Mouse (Mus musculus) spleen, adult 2 months (tissue): ENCODE measurements around the gene Slc12a7. TPM values are rescaled to one million over a fixed set of nuclear protein-coding genes. Genes with fewer than 3 reads are reported as not detected.

Experiments used
- DNase-seq, 2 experiments: peaks; one replicate each; pipeline versions ENCODE4 v3.0.0 to v3.0.0-alpha.2; 2012 to 2021; ENCODE audit warnings: low spot score in 2 of 2, low read depth in 1 of 2
- H3K27ac ChIP-seq: fragments of 200-500 bp; 2 replicates; pipeline ENCODE4 v1.5.1; 2012; ENCODE audit warnings: low read length, inconsistent platforms; ENCODE audit not compliant: insufficient read depth
- H3K27me3 ChIP-seq: fragments of 200-500 bp; 2 replicates; pipeline ENCODE4 v1.6.1; 2012; ENCODE audit warnings: mild to moderate bottlenecking, moderate library complexity, low read length, inconsistent platforms; ENCODE audit not compliant: control insufficient read depth, insufficient read depth
- H3K36me3 ChIP-seq: fragments of 200-500 bp; 2 replicates; pipeline ENCODE4 v1.6.1; 2012; ENCODE audit warnings: mild to moderate bottlenecking, low read length, inconsistent platforms; ENCODE audit not compliant: control insufficient read depth, insufficient read depth
- H3K4me1 ChIP-seq: fragments of 200-500 bp; 2 replicates; pipeline ENCODE4 v1.6.1; 2011; ENCODE audit warnings: inconsistent platforms; ENCODE audit not compliant: control insufficient read depth, insufficient read depth, insufficient read length
- H3K4me3 ChIP-seq: fragments of 200-500 bp; 2 replicates; pipeline ENCODE4 v1.5.1; 2011; ENCODE audit warnings: mild to moderate bottlenecking, inconsistent platforms; ENCODE audit not compliant: insufficient read depth, insufficient read length; ENCODE audit errors: extremely low read depth
- CTCF ChIP-seq: fragments of 200-500 bp; IDR thresholded peaks from 2 replicates; pipeline ENCODE4 v1.5.1; 2011; ENCODE audit warnings: mild to moderate bottlenecking, inconsistent platforms; ENCODE audit not compliant: insufficient read depth, insufficient read length, insufficient replicate concordance; ENCODE audit errors: extremely low read depth
- POLR2A ChIP-seq: fragments of 200-500 bp; IDR thresholded peaks from 2 replicates; pipeline ENCODE4 v1.6.1; 2011; ENCODE audit warnings: low read depth, low read length, inconsistent platforms
- WGBS: fragments of 180-500 bp; shearing (Covaris S2); methylation state at CpG from one replicate; pipeline ENCODE4 v1.1.7; 2018; 5-methylcytosine and 5-hydroxymethylcytosine counted together
- polyA plus RNA-seq: library from polyadenylated mRNA; depleted of rRNA; stranded (reverse); fragments of >200 nt; gene quantifications from 2 replicates; pipeline ENCODE4 v1.2.3, GENCODE M21; 2012

Gene Slc12a7
- polyA plus RNA-seq, 1 experiment, result 56.2 TPM

DNA sequence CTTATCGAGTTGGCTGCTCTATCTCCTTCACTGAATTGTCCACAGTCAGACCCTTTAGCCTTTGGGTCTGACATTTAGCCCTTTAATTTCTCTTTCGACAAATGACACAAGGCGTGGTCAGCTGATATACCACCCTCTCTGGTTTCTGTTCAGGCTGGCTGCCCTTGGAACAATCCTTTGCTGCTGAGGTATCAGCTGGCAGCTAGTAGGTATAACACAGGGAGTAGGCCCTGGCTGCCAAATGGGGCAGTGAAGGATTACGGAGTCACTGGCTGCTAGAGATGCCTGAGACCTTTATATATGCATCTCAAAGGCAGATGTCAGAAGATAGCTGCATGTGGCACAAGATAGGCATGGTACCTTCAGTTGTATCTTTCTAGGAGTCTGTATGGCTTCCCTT lies 42.9 kb downstream of the Slc12a7 start:
- H3K4me3 ChIP-seq, result no peak overlapping the region
- no peak for DNase-seq
- TF ChIP-seq POLR2A, result no peak
- TF ChIP-seq CTCF, result no peak
- H3K36me3 ChIP-seq, result no peaks in the 10 kb centered on the region
- H3K27ac ChIP-seq, result no peak overlapping the region
- H3K27me3 ChIP-seq, result no peaks in the 10 kb centered on the region
- H3K4me1 ChIP-seq, result peaks cover 6% of the 10 kb centered on the region; the same call in 1 of the 2 replicates
- WGBS, result 86% methylated on average over 4 of the region's 4 CpGs

DNA sequence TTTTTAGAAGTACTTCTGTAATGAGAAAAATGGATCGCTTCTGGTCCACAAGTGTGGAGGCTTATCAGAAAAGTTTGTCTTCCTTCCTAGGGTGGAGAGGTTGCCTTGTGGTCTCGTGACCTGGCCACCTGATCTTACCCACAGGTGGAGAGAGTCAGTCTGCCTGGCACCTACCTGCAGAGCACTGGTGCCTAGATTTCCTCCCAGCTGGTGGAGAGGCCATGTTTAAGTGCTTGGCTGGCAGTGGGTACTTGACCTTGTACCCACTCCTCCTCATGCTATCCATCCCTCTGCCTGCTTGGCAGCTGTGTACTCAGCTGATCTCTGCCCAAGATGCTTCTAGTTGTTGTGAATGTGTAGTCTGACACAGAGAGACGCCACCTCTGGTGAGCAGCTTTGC lies 44.7 kb downstream of the Slc12a7 start:
- Histone ChIP-seq H3K36me3 (no peaks in the 10 kb centered on the region), H3K27me3 (no peaks in the 10 kb centered on the region), H3K4me3 (no peak overlapping the region), H3K4me1 (peaks cover 6% of the 10 kb centered on the region; the same call in 1 of the 2 replicates), H3K27ac (no peak overlapping the region)
- no peak for DNase-seq
- 85% methylated on average over 3 of the region's 3 CpGs for WGBS
- TF ChIP-seq POLR2A, result no peak
- no peak for TF ChIP-seq CTCF

DNA sequence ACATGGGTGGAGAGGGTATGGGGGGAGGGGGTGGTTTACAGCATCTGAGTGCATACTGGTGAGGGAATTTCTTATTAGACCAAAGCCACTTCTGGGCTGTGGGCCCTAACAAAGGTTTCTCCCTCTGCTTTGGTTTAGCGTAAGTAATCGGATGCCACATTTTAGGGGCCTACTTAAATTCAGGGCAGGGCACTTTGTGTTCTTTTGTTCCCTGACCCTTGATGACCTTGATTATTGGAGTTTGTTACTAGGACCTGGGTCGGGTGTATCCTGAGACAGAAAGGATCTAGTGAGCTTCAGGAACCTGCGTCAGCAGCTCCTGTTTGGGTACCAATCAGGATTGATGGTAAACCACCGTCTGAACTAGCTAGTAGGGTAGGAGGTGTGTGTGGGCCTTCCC lies 49.6 kb downstream of the Slc12a7 start:
- 86% methylated on average over 5 of the region's 5 CpGs for WGBS
- no peak overlapping the region for H3K4me3 ChIP-seq
- no peak for DNase-seq

DNA sequence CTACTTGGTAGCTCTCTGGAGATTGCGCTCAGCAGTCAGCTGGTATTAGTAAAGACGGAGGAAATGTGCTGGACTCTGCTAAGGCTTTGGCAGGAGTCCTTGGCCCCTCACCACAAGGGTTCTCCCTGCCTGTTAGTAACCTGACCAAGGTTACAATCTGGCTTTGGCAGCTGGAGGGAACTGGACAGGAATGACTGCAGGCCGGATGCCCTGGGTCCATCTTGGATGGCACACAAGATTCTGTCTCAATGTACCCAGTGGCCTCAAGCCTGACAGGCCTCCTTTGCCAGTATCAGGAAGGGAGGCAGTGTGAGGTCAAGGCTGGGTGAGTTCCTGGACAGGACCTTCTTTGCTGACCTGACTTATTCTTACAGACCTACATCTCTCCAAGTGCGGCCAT lies 59.3 kb downstream of the Slc12a7 start:
- Histone ChIP-seq H3K4me1 (no peaks in the 10 kb centered on the region), H3K36me3 (peaks cover 6% of the 10 kb centered on the region), H3K27ac (no peak overlapping the region), H3K4me3 (no peak overlapping the region), H3K27me3 (no peaks in the 10 kb centered on the region)
- no peak for DNase-seq
- 97% methylated on average over 4 of the region's 4 CpGs for whole genome bisulfite sequencing
- TF ChIP-seq CTCF (no peak), POLR2A (no peak)

More for the DNA sequence above, 49.6 kb downstream of the Slc12a7 start:
- H3K4me1 ChIP-seq, result no peaks in the 10 kb centered on the region
- H3K36me3 ChIP-seq, result peaks cover 7% of the 10 kb centered on the region; the same call in 1 of the 2 replicates
- H3K27ac ChIP-seq, result no peak overlapping the region
- TF ChIP-seq POLR2A (no peak), CTCF (no peak)
- H3K27me3 ChIP-seq, result no peaks in the 10 kb centered on the region

DNA sequence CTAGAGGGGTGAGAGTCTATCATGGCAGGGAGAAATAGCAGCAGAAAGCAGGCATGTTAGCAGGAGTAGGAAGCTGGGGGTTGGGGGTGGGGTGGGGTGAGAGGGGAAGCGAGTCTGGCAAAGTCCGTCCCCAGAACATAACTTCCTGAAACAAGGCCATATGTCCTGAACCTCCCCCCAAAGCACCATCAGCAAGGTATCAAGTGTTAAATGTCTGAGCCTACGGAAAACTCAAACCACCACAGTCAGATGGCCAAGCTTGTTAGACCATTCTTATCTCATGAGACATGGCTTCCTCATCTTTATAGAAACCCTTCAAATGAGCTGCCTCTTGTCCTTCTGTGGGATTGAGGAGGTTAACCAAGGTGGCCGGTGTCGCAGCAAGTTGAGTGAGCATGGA lies 60.3 kb downstream of the Slc12a7 start:
- H3K27ac ChIP-seq, result no peak overlapping the region
- H3K36me3 ChIP-seq, result peaks cover 8% of the 10 kb centered on the region
- WGBS, result 87% methylated on average over 5 of the region's 5 CpGs

DNA sequence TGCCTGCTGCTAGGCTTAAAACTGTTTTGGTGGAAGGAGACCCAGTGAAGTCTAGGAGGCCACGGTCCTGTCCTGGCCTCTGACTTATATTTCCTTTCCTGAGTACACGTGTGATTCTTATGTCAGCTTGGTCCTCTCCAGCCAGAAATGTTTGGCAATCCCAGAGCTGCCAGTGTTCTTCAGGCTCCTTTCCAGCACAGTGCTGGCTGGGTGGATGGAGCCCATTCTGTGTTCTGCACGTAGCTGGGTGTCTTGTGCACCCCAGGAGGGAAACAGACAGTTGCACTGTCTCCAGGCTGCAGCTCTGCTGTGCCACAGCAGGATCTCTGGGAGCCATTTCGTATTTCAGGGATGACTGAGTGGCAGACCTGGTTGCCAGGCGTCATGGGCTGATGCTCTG lies 66.2 kb downstream of the Slc12a7 start:
- Histone ChIP-seq H3K27ac (no peak overlapping the region), H3K36me3 (peaks cover 11% of the 10 kb centered on the region), H3K27me3 (no peaks in the 10 kb centered on the region), H3K4me1 (no peaks in the 10 kb centered on the region), H3K4me3 (no peak overlapping the region)
- no peak for DNase-seq
- WGBS, result 91% methylated on average over 5 of the region's 5 CpGs
- TF ChIP-seq POLR2A (no peak), CTCF (no peak)

More for the DNA sequence above, 60.3 kb downstream of the Slc12a7 start:
- no peak for TF ChIP-seq CTCF
- no peak for TF ChIP-seq POLR2A
- H3K4me1 ChIP-seq, result no peaks in the 10 kb centered on the region
- no peak for DNase-seq
- H3K27me3 ChIP-seq, result no peaks in the 10 kb centered on the region
- H3K4me3 ChIP-seq, result no peak overlapping the region

DNA sequence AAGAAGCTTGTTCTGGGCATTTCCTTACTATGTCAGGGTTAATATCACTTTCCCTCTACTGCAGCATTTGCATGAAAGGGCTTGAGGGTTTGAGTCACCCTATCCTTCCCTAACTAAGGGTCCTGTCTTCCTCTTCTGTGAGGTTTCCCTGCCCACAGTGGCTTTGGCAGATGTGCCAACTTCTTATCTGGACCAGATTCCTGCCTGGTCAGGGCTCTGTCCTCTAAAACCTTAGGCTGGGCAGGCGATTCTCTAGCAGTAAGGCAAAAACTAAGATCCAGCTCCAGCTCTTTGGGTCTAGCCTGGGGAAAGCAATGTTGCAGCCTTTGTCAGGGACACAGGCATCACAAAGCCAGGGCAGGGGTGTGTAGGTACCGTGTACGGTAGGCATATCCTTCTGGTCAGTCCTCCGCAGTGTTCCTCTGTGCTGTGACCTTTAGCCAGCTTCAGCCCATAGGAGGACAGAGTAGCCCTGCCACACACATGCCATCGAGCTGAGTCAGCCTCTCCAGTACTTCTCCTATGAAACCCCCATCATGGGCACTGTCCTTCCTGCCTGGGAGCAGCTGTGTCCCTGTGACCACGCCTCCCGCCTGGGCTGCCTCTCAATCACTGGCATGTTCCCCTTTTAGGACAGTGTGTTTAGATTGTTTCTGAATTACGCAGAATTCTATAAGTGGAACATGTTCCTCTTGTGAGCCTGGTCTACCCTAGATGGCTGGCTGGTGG lies 70.7 kb downstream of the Slc12a7 start:
- peaks cover 4% of the 10 kb centered on the region; the same call in 1 of the 2 replicates for H3K36me3 ChIP-seq
- TF ChIP-seq CTCF, result no peak
- no peak for TF ChIP-seq POLR2A
- H3K27ac ChIP-seq, result peak overlapping the region; percentile 39
- no peak overlapping the region for H3K4me3 ChIP-seq
- no peaks in the 10 kb centered on the region for H3K27me3 ChIP-seq
- no peaks in the 10 kb centered on the region for H3K4me1 ChIP-seq
- WGBS, result 35% methylated on average over 8 of the region's 8 CpGs
- peak in 1 of 2 experiments; percentile 20 for DNase-seq
